29 mouse cellular contexts compared by ENCODE assay signal in the genomic region with DNA sequence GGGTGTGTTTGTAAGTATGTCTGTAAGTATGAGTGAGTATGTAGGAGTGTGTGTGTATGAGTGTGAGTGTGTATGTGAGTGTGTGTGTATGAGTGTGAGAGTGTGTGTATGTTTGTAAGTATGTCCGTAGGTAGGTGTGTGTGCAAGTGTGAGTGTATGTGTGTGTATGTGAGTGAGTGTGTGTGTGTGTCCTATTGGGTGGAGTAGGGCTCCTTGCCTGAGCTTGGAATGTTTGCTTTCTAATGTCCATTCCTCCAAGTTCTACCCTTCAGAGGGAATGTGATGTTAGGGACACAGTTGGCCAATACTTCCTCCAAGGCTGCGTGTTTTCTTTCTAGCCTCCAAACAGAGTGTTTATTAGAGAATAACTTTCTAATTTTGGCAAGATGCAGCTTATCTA. TPM values are rescaled to one million over a fixed set of nuclear protein-coding genes. Genes with fewer than 3 reads are reported as not detected.
A peak's percentile ranks its signal among the peaks of the same experiment; 100 is the strongest.
DNase-seq lines count a peak whose midpoint lies in the region; ATAC-seq lines count a peak whose summit lies in the region.
"Had no signal": no experiment of that assay in that cellular context is flagged by ENCODE, and none has a peak within 500 bp of the region (broad histone marks: within the 10 kb centered on the region; RNA-seq: fewer than 3 reads in every experiment).

No protein-coding gene starts in this region.

- H3K4me3 ChIP-seq in megakaryocyte, embryonic 14.5 days (replicated peaks) = peak overlapping the region; percentile 19
- H3K4me3 ChIP-seq: embryonic facial prominence, embryonic 10.5 days; embryonic facial prominence, embryonic 12.5 days; erythroblast, embryonic 14.5 days; forebrain, embryonic 10.5 days; forebrain, embryonic 13.5 days; forebrain, embryonic 15.5 days had no signal

- ATAC-seq in megakaryocyte, adult 5-6 weeks (ENCODE audit: poor library complexity, severe bottlenecking) = no peak
- ATAC-seq: activated CD4-positive, CD25-positive, alpha-beta regulatory T cell, adult 4 months; CD4-positive, CD25-positive, alpha-beta regulatory T cell, adult 4 months; forebrain, embryonic 13.5 days; forebrain, embryonic 15.5 days; forebrain, postnatal 0 days; Patski had no signal

- H3K4me1 ChIP-seq in megakaryocyte, embryonic 14.5 days = peaks cover 96% of the 10 kb centered on the region
- H3K4me1 ChIP-seq: embryonic facial prominence, embryonic 12.5 days; forebrain, embryonic 13.5 days; forebrain, embryonic 15.5 days had no signal

- no peaks in the 10 kb centered on the region for H3K27me3 ChIP-seq in megakaryocyte, embryonic 14.5 days (replicated peaks)
- H3K27me3 ChIP-seq: CH12.LX; embryonic facial prominence, embryonic 12.5 days; forebrain, embryonic 13.5 days; forebrain, embryonic 15.5 days; Patski had no signal

- 0 out of 2 replicates have a peak, but pooled peaks cover 4% of the 10 kb centered on the region for H3K9me3 ChIP-seq in megakaryocyte, embryonic 14.5 days
- H3K9me3 ChIP-seq: embryonic facial prominence, embryonic 10.5 days; embryonic facial prominence, embryonic 12.5 days; forebrain, embryonic 10.5 days; forebrain, embryonic 13.5 days; forebrain, embryonic 15.5 days; G1E had no signal

- DNase-seq in heart, adult 11 months = peak; percentile 55
- DNase-seq in heart, postnatal 4 days = no peak
- DNase-seq in lung, postnatal 25 days (ENCODE audit: low spot score) = peak; percentile 29
- no peak for DNase-seq in lung, adult 18-20 months
- DNase-seq: adrenal gland, adult 8-10 months; B cell, adult 2 months; cerebellum, adult 11-12 months; cerebellum, adult 2 months; cerebellum, adult 9-10 months; cerebellum, postnatal 25 days; forebrain, postnatal 0 days had no signal

- peaks cover 66% of the 10 kb centered on the region for H3K36me3 ChIP-seq in megakaryocyte, embryonic 14.5 days (replicated peaks; ENCODE audit: low read length)
- H3K36me3 ChIP-seq: forebrain, embryonic 15.5 days; G1E had no signal

RNA-seq across cellular contexts. Expression of gene Gm10974, which starts 28.8 kb away (rescaled TPM):
- not detected for total RNA-seq in heart, postnatal 4 days (2021)
- not detected in 2 replicates for polyA plus RNA-seq in megakaryocyte, embryonic 14.5 days (2012; ENCODE audit: insufficient read depth, low replicate concordance)
- total RNA-seq in megakaryocyte, adult 5-6 weeks (2015) = not detected in 2 replicates
- total RNA-seq in megakaryocyte, adult 5-6 weeks (2017) = not detected in 2 replicates
- total RNA-seq: adrenal gland, adult 18-20 months; adrenal gland, adult 8-10 months; adrenal gland, postnatal 14 days; adrenal gland, postnatal 36 days; CH12.LX; forebrain, postnatal 0 days; G1E had no signal
- polyA plus RNA-seq: activated CD4-positive, CD25-positive, alpha-beta regulatory T cell, adult 4 months; CD4-positive, CD25-positive, alpha-beta regulatory T cell, adult 4 months; cerebellum, adult 2 months; cortical plate, adult 2 months; embryonic facial prominence, embryonic 10.5 days; embryonic facial prominence, embryonic 12.5 days; embryonic facial prominence, embryonic 14.5 days; erythroblast, embryonic 14.5 days; forebrain, embryonic 10.5 days; forebrain, embryonic 13.5 days; forebrain, embryonic 15.5 days; forebrain, postnatal 0 days; G1E; Patski had no signal

RNA-seq across cellular contexts. Expression of gene Lrrk1, which starts 51.2 kb away (rescaled TPM):
- total RNA-seq in heart, postnatal 4 days (2021) = 10 to 100 TPM; 11.9 to 14.0 TPM
- 7.7 and 9.8 TPM in 2 replicates for polyA plus RNA-seq in megakaryocyte, embryonic 14.5 days (2012; ENCODE audit: insufficient read depth, low replicate concordance)
- total RNA-seq in megakaryocyte, adult 5-6 weeks (2015) = 20.6 and 25.6 TPM in 2 replicates
- total RNA-seq in megakaryocyte, adult 5-6 weeks (2017) = 26.6 and 27.9 TPM in 2 replicates
- polyA plus RNA-seq: G1E had no signal

Comparison
In these comparisons a context has a peak if more than half of its experiments do, and no peak if none do; other contexts are left out.
1. DNase-seq: peak in heart, adult 11 months (single experiment) and lung, postnatal 25 days (single experiment); none in heart, postnatal 4 days (single experiment) and lung, adult 18-20 months (0 of 2).